26 mouse cellular contexts compared by ENCODE assay signal in genomic region chr16:93594448-93594847, GRCm38 (mm10). TPM values are rescaled to one million over a fixed set of nuclear protein-coding genes. Genes with fewer than 3 reads are reported as not detected.
DNase-seq lines count a peak whose midpoint lies in the region; ATAC-seq lines count a peak whose summit lies in the region.
"Had no signal": no experiment of that assay in that cellular context is flagged by ENCODE, and none has a peak within 500 bp of the region (broad histone marks: within the 10 kb centered on the region; RNA-seq: fewer than 3 reads in every experiment).

No protein-coding gene starts in this region.

- H3K27me3 ChIP-seq in forebrain, embryonic 11.5 days (ENCODE audit: control insufficient read depth, insufficient read depth, low read length), result no peaks in the 10 kb centered on the region
- H3K27me3 ChIP-seq in forebrain, embryonic 10.5 days (ENCODE audit: poor library complexity, severe bottlenecking), result no peaks in the 10 kb centered on the region
- H3K27me3 ChIP-seq in liver, embryonic 11.5 days (replicated peaks; ENCODE audit: control insufficient read depth, insufficient read depth, low read length), result no peaks in the 10 kb centered on the region
- H3K27me3 ChIP-seq: CH12.LX; embryonic facial prominence, embryonic 12.5 days; forebrain, embryonic 13.5 days; forebrain, embryonic 15.5 days; Patski had no signal

- no peak overlapping the region for H3K4me3 ChIP-seq in forebrain, embryonic 11.5 days (ENCODE audit: low read depth, low read length)
- no peak overlapping the region for H3K4me3 ChIP-seq in forebrain, embryonic 10.5 days
- no peak overlapping the region for H3K4me3 ChIP-seq in liver, embryonic 11.5 days (ENCODE audit: low read depth, low read length)
- H3K4me3 ChIP-seq: embryonic facial prominence, embryonic 10.5 days; embryonic facial prominence, embryonic 12.5 days; forebrain, embryonic 13.5 days; forebrain, embryonic 15.5 days had no signal

- H3K4me2 ChIP-seq in forebrain, embryonic 11.5 days (ENCODE audit: low read depth, low read length, severe bottlenecking), result no peak overlapping the region
- H3K4me2 ChIP-seq in liver, embryonic 11.5 days, result no peak overlapping the region
- H3K4me2 ChIP-seq: embryonic facial prominence, embryonic 12.5 days; forebrain, embryonic 13.5 days; forebrain, embryonic 15.5 days had no signal

- no peaks in the 10 kb centered on the region for H3K9me3 ChIP-seq in forebrain, embryonic 11.5 days (ENCODE audit: control insufficient read depth, low read length)
- H3K9me3 ChIP-seq in forebrain, embryonic 10.5 days, result no peaks in the 10 kb centered on the region
- no peaks in the 10 kb centered on the region for H3K9me3 ChIP-seq in liver, embryonic 11.5 days (ENCODE audit: control insufficient read depth, low read length)
- H3K9me3 ChIP-seq: embryonic facial prominence, embryonic 10.5 days; embryonic facial prominence, embryonic 12.5 days; forebrain, embryonic 13.5 days; forebrain, embryonic 15.5 days; G1E had no signal

- 91% methylated on average over 10 of the region's 10 CpGs for WGBS in forebrain, embryonic 11.5 days
- 92% methylated on average over 10 of the region's 10 CpGs for WGBS in forebrain, embryonic 10.5 days
- WGBS in liver, embryonic 11.5 days, result 94% methylated on average over 10 of the region's 10 CpGs

- ATAC-seq in forebrain, embryonic 11.5 days (replicated peaks; ENCODE audit: low FRiP score), result no peak
- ATAC-seq in liver, embryonic 11.5 days (replicated peaks; ENCODE audit: low FRiP score), result no peak
- ATAC-seq: activated CD4-positive, CD25-positive, alpha-beta regulatory T cell, adult 4 months; CD4-positive, CD25-positive, alpha-beta regulatory T cell, adult 4 months; forebrain, embryonic 13.5 days; forebrain, embryonic 15.5 days; forebrain, postnatal 0 days; Patski had no signal

- no peak overlapping the region for H3K27ac ChIP-seq in forebrain, embryonic 11.5 days (ENCODE audit: low read depth, low read length)
- H3K27ac ChIP-seq in forebrain, embryonic 10.5 days, result no peak overlapping the region
- no peak overlapping the region for H3K27ac ChIP-seq in liver, embryonic 11.5 days (ENCODE audit: low read depth, low read length)
- H3K27ac ChIP-seq: embryonic facial prominence, embryonic 10.5 days; embryonic facial prominence, embryonic 12.5 days; forebrain, embryonic 13.5 days; forebrain, embryonic 15.5 days had no signal

- H3K36me3 ChIP-seq in forebrain, embryonic 11.5 days (ENCODE audit: control insufficient read depth, insufficient read depth, low read length), result no peaks in the 10 kb centered on the region
- H3K36me3 ChIP-seq in forebrain, embryonic 10.5 days (replicated peaks), result peaks cover 61% of the 10 kb centered on the region
- H3K36me3 ChIP-seq in liver, embryonic 11.5 days (ENCODE audit: control insufficient read depth, insufficient read depth, low read length), result peaks cover 6% of the 10 kb centered on the region; the same call in 1 of the 2 replicates

- peak; percentile 43 for DNase-seq in forebrain, embryonic 11.5 days (ENCODE audit: low spot score)
- no peak for DNase-seq in forebrain, embryonic 10.5 days (ENCODE audit: extremely low spot score, low spot score)
- peak; percentile 0 for DNase-seq in liver
- DNase-seq in liver, embryonic 11.5 days (ENCODE audit: low spot score), result no peak
- peak; percentile 31 for DNase-seq in testis, postnatal 10 days (ENCODE audit: low spot score)
- DNase-seq in testis, postnatal 14 days (ENCODE audit: low spot score), result no peak
- DNase-seq: adrenal gland, adult 8-10 months; adrenal gland, postnatal 14 days; adrenal gland, postnatal 36 days; B cell, adult 2 months; cerebellum, adult 11-12 months; cerebellum, adult 2 months; cerebellum, adult 9-10 months; cerebellum, postnatal 10 days; cerebellum, postnatal 25 days; forebrain, postnatal 0 days had no signal

- H3K9ac ChIP-seq in forebrain, embryonic 11.5 days (ENCODE audit: low read length), result no peak overlapping the region
- no peak overlapping the region for H3K9ac ChIP-seq in liver, embryonic 11.5 days (ENCODE audit: low read depth, low read length)
- H3K9ac ChIP-seq: embryonic facial prominence, embryonic 12.5 days; forebrain, embryonic 13.5 days; forebrain, embryonic 15.5 days; forebrain, postnatal 0 days had no signal

- H3K4me1 ChIP-seq in forebrain, embryonic 11.5 days (replicated peaks; ENCODE audit: control insufficient read depth, insufficient read depth, low read length), result no peaks in the 10 kb centered on the region
- no peaks in the 10 kb centered on the region for H3K4me1 ChIP-seq in forebrain, embryonic 10.5 days
- H3K4me1 ChIP-seq in liver, embryonic 11.5 days (replicated peaks; ENCODE audit: control insufficient read depth, insufficient read depth, low read length), result peaks cover 5% of the 10 kb centered on the region
- H3K4me1 ChIP-seq: embryonic facial prominence, embryonic 10.5 days; embryonic facial prominence, embryonic 12.5 days; forebrain, embryonic 13.5 days; forebrain, embryonic 15.5 days had no signal

RNA-seq across cellular contexts. Expression of gene Setd4, which starts 9.4 kb away (rescaled TPM):
- 12.0 and 15.9 TPM in 2 replicates for polyA plus RNA-seq in forebrain, embryonic 11.5 days (2014; fragmentation: Nextera tagmentation; extraction: Ambion mirVana)
- polyA plus RNA-seq in forebrain, embryonic 10.5 days (2016; fragmentation: Nextera tagmentation; extraction: Ambion mirVana), result 14.9 and 15.8 TPM in 2 replicates
- polyA plus RNA-seq in liver, embryonic 11.5 days (2014; fragmentation: Nextera tagmentation; extraction: Ambion mirVana), result 11.1 and 13.4 TPM in 2 replicates

RNA-seq across cellular contexts. Expression of gene Cbr1, which starts 11.2 kb away (rescaled TPM):
- 90.6 and 92.5 TPM in 2 replicates for polyA plus RNA-seq in forebrain, embryonic 11.5 days (2014; fragmentation: Nextera tagmentation; extraction: Ambion mirVana)
- polyA plus RNA-seq in forebrain, embryonic 10.5 days (2016; fragmentation: Nextera tagmentation; extraction: Ambion mirVana), result 81.9 and 84.7 TPM in 2 replicates
- polyA plus RNA-seq in liver, embryonic 11.5 days (2014; fragmentation: Nextera tagmentation; extraction: Ambion mirVana), result 44.3 and 49.3 TPM in 2 replicates

RNA-seq across cellular contexts. Expression of gene Gm5678, which starts 33.4 kb away (rescaled TPM):
- polyA plus RNA-seq in forebrain, embryonic 11.5 days (2014; fragmentation: Nextera tagmentation; extraction: Ambion mirVana), result not detected in 2 replicates
- polyA plus RNA-seq in forebrain, embryonic 10.5 days (2016; fragmentation: Nextera tagmentation; extraction: Ambion mirVana), result not detected in 2 replicates
- not detected in 2 replicates for polyA plus RNA-seq in liver, embryonic 11.5 days (2014; fragmentation: Nextera tagmentation; extraction: Ambion mirVana)
- polyA plus RNA-seq: CD4-positive, CD25-positive, alpha-beta regulatory T cell, adult 4 months; embryonic facial prominence, embryonic 10.5 days; embryonic facial prominence, embryonic 12.5 days; embryonic facial prominence, embryonic 14.5 days; forebrain, embryonic 13.5 days; forebrain, embryonic 15.5 days; forebrain, postnatal 0 days; G1E had no signal

Comparison
In these comparisons a context has a peak if more than half of its experiments do, and no peak if none do; other contexts are left out.
1. DNase-seq: peak in forebrain, embryonic 11.5 days (single experiment), liver (single experiment) and testis, postnatal 10 days (single experiment); none in forebrain, embryonic 10.5 days (single experiment), liver, embryonic 11.5 days (single experiment) and testis, postnatal 14 days (single experiment).